Mouse (Mus musculus) MEL (cell line): ENCODE data around the gene Anapc11. TPM values are rescaled to one million over a fixed set of nuclear protein-coding genes. Genes with fewer than 3 reads are reported as not detected.
"Not testable (repeated sequence)": the region's sequence is repeated elsewhere in the genome, so short reads cannot be mapped to it uniquely, and the experiment has no call there.

ENCODE experiments used
- DNase-seq: peaks from one replicate; pipeline ENCODE4 v3.0.0; 2011; ENCODE audit warnings: low read depth, low spot score
- H3K27ac ChIP-seq: 2 replicates; pipeline ENCODE4 v1.5.1; 2012; ENCODE audit warnings: low read depth, mild to moderate bottlenecking, control low read depth, low read length, moderate library complexity; ENCODE audit not compliant: control insufficient read depth
- H3K27me3 ChIP-seq, 2 experiments: fragments of 150-350 bp in 1 of 2; sonication (generic) in 1 of 2; 2 replicates each; pipeline ENCODE4 v1.6.1; 2012; ENCODE audit warnings: low read length in 2 of 2, mild to moderate bottlenecking in 2 of 2, improper control_type of control experiment in 1 of 2, moderate library complexity in 1 of 2; ENCODE audit not compliant: insufficient read depth in 2 of 2, control insufficient read depth in 1 of 2
- H3K36me3 ChIP-seq, 2 experiments: 2 replicates each; pipeline ENCODE4 v1.6.1; 2012 to 2014; ENCODE audit warnings: low read length in 2 of 2, improper control_type of control experiment in 1 of 2, inconsistent platforms in 1 of 2, mild to moderate bottlenecking in 1 of 2; ENCODE audit not compliant: insufficient read depth in 2 of 2, control insufficient read depth in 1 of 2
- H3K4me1 ChIP-seq, 2 experiments: fragments of 150-350 bp in 1 of 2; sonication (generic) in 1 of 2; 2 replicates each; pipeline ENCODE4 v1.6.1; 2012; ENCODE audit warnings: low read length in 2 of 2, improper control_type of control experiment in 1 of 2, mild to moderate bottlenecking in 1 of 2; ENCODE audit not compliant: insufficient read depth in 2 of 2, control insufficient read depth in 1 of 2
- H3K4me3 ChIP-seq, 2 experiments: fragments of 150-350 bp in 1 of 2; sonication (generic) in 1 of 2; 2 replicates each; pipeline ENCODE4 v1.5.1; 2012; ENCODE audit warnings: low read depth in 2 of 2, low read length in 2 of 2, mild to moderate bottlenecking in 2 of 2, moderate library complexity in 2 of 2, control low read depth in 1 of 2, improper control_type of control experiment in 1 of 2; ENCODE audit not compliant: control insufficient read depth in 1 of 2, insufficient read depth in 1 of 2
- H3K79me2 ChIP-seq: 2 replicates; pipeline ENCODE4 v1.6.1; 2012; ENCODE audit warnings: mild to moderate bottlenecking, low read length, moderate library complexity; ENCODE audit not compliant: control insufficient read depth, poor library complexity, insufficient read depth
- H3K9ac ChIP-seq: 2 replicates; pipeline ENCODE4 v1.6.1; 2012; ENCODE audit warnings: low read depth, mild to moderate bottlenecking, control low read depth, low read length, moderate library complexity; ENCODE audit not compliant: control insufficient read depth, poor library complexity, severe bottlenecking
- H3K9me3 ChIP-seq: fragments of 150-350 bp; sonication (generic); replicated peaks from 2 replicates; pipeline ENCODE4 v1.6.1; 2012; ENCODE audit warnings: mild to moderate bottlenecking, low read length, improper control_type of control experiment, moderate library complexity; ENCODE audit not compliant: insufficient read depth
- BHLHE40 ChIP-seq: IDR thresholded peaks from 2 replicates; pipeline ENCODE4 v1.6.1; 2012; ENCODE audit warnings: low read depth, mild to moderate bottlenecking, inconsistent platforms, low read length, improper control_type of control experiment, borderline replicate concordance
- CHD1 ChIP-seq: IDR thresholded peaks from 2 replicates; pipeline ENCODE4 v1.6.1; 2012; ENCODE audit warnings: low read depth, mild to moderate bottlenecking, inconsistent platforms, low read length, improper control_type of control experiment
- CHD2 ChIP-seq: IDR thresholded peaks from 2 replicates; pipeline ENCODE4 v1.6.1; 2011; ENCODE audit warnings: low read length, improper control_type of control experiment
- CTCF ChIP-seq, 3 experiments: IDR thresholded peaks in 2 of 3; conservative IDR thresholded peaks in 1 of 3; 2 replicates each; pipeline ENCODE4 v1.5.1; 2011 to 2012; ENCODE audit warnings: low read length in 3 of 3, low read depth in 2 of 3, mild to moderate bottlenecking in 2 of 3, improper control_type of control experiment in 1 of 3, inconsistent platforms in 1 of 3, mixed read lengths in 1 of 3, moderate library complexity in 1 of 3; ENCODE audit not compliant: control insufficient read depth in 1 of 3, insufficient read depth in 1 of 3, poor library complexity in 1 of 3, severe bottlenecking in 1 of 3
- E2F4 ChIP-seq: IDR thresholded peaks from 2 replicates; pipeline ENCODE4 v1.6.1; 2011; ENCODE audit warnings: low read depth, low read length, improper control_type of control experiment, borderline replicate concordance
- GABPA ChIP-seq: IDR thresholded peaks from 2 replicates; pipeline ENCODE4 v1.6.1; 2012; ENCODE audit warnings: low read depth, mild to moderate bottlenecking, inconsistent platforms, low read length, improper control_type of control experiment, moderate library complexity
- HCFC1 ChIP-seq: IDR thresholded peaks from 2 replicates; pipeline ENCODE4 v1.6.1; 2012; ENCODE audit warnings: low read depth, mild to moderate bottlenecking, inconsistent platforms, low read length, improper control_type of control experiment, moderate library complexity
- MAX ChIP-seq: IDR thresholded peaks from 2 replicates; pipeline ENCODE4 v1.6.1; 2011; ENCODE audit warnings: low read length, improper control_type of control experiment
- MYB ChIP-seq: IDR thresholded peaks from 2 replicates; pipeline ENCODE4 v1.6.1; 2011; ENCODE audit warnings: mild to moderate bottlenecking, low read depth, low read length, improper control_type of control experiment
- POLR2AphosphoS5 ChIP-seq: IDR thresholded peaks from 2 replicates; pipeline ENCODE4 v1.6.1; 2012; ENCODE audit warnings: low read depth, borderline replicate concordance, mild to moderate bottlenecking, inconsistent platforms, low read length, moderate library complexity, mixed read lengths
- RAD21 ChIP-seq: IDR thresholded peaks from 2 replicates; pipeline ENCODE4 v1.6.1; 2011; ENCODE audit warnings: mild to moderate bottlenecking, low read depth, low read length, improper control_type of control experiment
- SMC3 ChIP-seq: IDR thresholded peaks from 2 replicates; pipeline ENCODE4 v1.6.1; 2011; ENCODE audit warnings: low read depth, low read length, improper control_type of control experiment
- UBTF ChIP-seq: IDR thresholded peaks from 2 replicates; pipeline ENCODE4 v1.6.1; 2012; ENCODE audit warnings: low read depth, mild to moderate bottlenecking, inconsistent platforms, low read length, improper control_type of control experiment, moderate library complexity, borderline replicate concordance; ENCODE audit not compliant: insufficient read depth
- polyA plus RNA-seq, 2 experiments: library from polyadenylated mRNA; stranded (reverse) in 1 of 2; unstranded in 1 of 2; fragments of >175 nt in 1 of 2; fragments of >200 nt in 1 of 2; gene quantifications; 2 replicates each; pipeline versions ENCODE4 v1.2.1 to v1.2.4; 2012; ENCODE audit warnings: low replicate concordance in 2 of 2, low read depth in 1 of 2; ENCODE audit not compliant: insufficient read length in 2 of 2, insufficient read depth in 1 of 2, missing spikeins in 1 of 2
- total RNA-seq: library from RNA; depleted of rRNA; stranded (reverse); fragments of 300-350 nt; gene quantifications from 2 replicates; pipeline ENCODE4 v1.2.3, GENCODE M21; 2012

Gene Anapc11
- total and polyA plus RNA-seq, 3 experiments = 120 to 130 TPM; not detected in 1

GRCm38 (mm10) chr11:120555260-120555659 is 43.0 kb upstream of the Anapc11 start:
- Histone ChIP-seq H3K9me3 (no peaks in the 10 kb centered on the region), H3K9ac (no peak overlapping the region), H3K4me1 (peaks cover 0 to 3% of the 10 kb centered on the region in 2 experiments; a peak in 2 of 4 replicates), H3K79me2 (peaks cover 2% of the 10 kb centered on the region; the same call in 1 of the 2 replicates)
- TF ChIP-seq UBTF (no peak), RAD21 (no peak), MAX (no peak)
- TF ChIP-seq, all 39 proteins: peak for 0
- DNase-seq = no peak
- Histone ChIP-seq H3K36me3 (peaks cover under 1 to 2% of the 10 kb centered on the region in 2 experiments; a peak in 3 of 4 replicates), H3K4me3 (no peak overlapping the region), H3K27me3 (no peaks in the 10 kb centered on the region), H3K27ac (no peak overlapping the region)

- H3K36me3 ChIP-seq = peaks cover 0 to 15% of the 10 kb centered on the region in 2 experiments; a peak in 2 of 4 replicates
- not testable (repeated sequence) for H3K9ac ChIP-seq, H3K4me1 ChIP-seq, H3K27me3 ChIP-seq, H3K79me2 ChIP-seq, H3K4me3 ChIP-seq, H3K27ac ChIP-seq, H3K9me3 ChIP-seq
- TF ChIP-seq CTCF (IDR thresholded peaks at IDR 0.05 in 2 of 3, conservative IDR thresholded peaks at IDR 0.05 in 1 of 3; ENCODE audit: control insufficient read depth in 1 of 3, insufficient read depth in 1 of 3, low read depth in 2 of 3, low read length in 3 of 3, poor library complexity in 1 of 3, severe bottlenecking in 1 of 3) (peak in 1 of 3 experiments; percentile 20; a peak in 1 of 6 replicates), SMC3 (peak; percentile 7; the same call in 1 of the 2 replicates)
- TF ChIP-seq, all 39 proteins: peak for 2; not testable (repeated sequence) for 37
- DNase-seq = peak; percentile 61
These were observed 39.4 kb upstream of the Anapc11 start for GRCm38 (mm10) chr11:120558843-120559242.

- Histone ChIP-seq H3K4me3 (no peak overlapping the region), H3K9me3 (no peaks in the 10 kb centered on the region), H3K27ac (no peak overlapping the region), H3K9ac (no peak overlapping the region), H3K79me2 (no peaks in the 10 kb centered on the region), H3K27me3 (no peaks in the 10 kb centered on the region), H3K36me3 (peaks cover 0 to 33% of the 10 kb centered on the region in 2 experiments; a peak in 2 of 4 replicates), H3K4me1 (no peaks in the 10 kb centered on the region)
- TF ChIP-seq BHLHE40 (no peak), POLR2AphosphoS5 (no peak), SMC3 (no peak), HCFC1 (no peak), E2F4 (no peak), GABPA (no peak), CHD2 (no peak), CHD1 (no peak), MYB (no peak)
- no peak for DNase-seq
These were observed 37.1 kb upstream of the Anapc11 start for GRCm38 (mm10) chr11:120560952-120561728.
